Mouse (Mus musculus): Measurements from ENCODE around the gene Smarcd1. TPM values are rescaled to one million over a fixed set of nuclear protein-coding genes. Genes with fewer than 3 reads are reported as not detected.

Smarcd1 gene
- polyA plus RNA-seq, 1 experiment from 2014 or later: 29.9 TPM

DNA sequence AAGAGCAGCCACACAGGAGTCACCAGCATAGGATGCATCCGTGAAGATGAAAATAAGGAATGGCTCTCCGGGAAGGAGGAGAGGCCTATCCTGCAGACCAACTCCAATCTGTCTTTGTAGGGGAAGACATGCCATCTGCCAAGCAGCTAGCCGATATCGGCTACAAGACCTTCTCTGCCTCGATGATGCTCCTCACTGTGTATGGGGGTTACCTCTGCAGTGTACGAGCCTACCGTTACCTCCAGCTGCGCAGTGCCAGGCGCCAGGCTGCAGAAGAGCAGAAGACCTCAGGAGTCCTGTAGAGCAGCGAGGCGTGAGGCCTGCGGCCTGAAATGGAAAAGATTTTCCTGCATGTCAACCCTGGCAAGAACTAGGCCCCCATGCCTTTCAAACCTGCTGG, 25.6 kb downstream of the Smarcd1 start:
- WGBS: 96% methylated on average over 12 of the region's 12 CpGs
- H3K36me3 ChIP-seq: peaks cover 42% of the 10 kb centered on the region
- H3K27me3 ChIP-seq: no peaks in the 10 kb centered on the region
- peaks cover 26% of the 10 kb centered on the region for H3K4me1 ChIP-seq
- no peak overlapping the region for H3K4me3 ChIP-seq
- H3K4me2 ChIP-seq: no peak overlapping the region
- ATAC-seq (ENCODE audit: insufficient number of reproducible peaks, low FRiP score, low TSS enrichment, low read depth): no peak
- no peak overlapping the region for H3K27ac ChIP-seq
- H3K9ac ChIP-seq: no peak overlapping the region
- H3K9me3 ChIP-seq: no peaks in the 10 kb centered on the region

DNA sequence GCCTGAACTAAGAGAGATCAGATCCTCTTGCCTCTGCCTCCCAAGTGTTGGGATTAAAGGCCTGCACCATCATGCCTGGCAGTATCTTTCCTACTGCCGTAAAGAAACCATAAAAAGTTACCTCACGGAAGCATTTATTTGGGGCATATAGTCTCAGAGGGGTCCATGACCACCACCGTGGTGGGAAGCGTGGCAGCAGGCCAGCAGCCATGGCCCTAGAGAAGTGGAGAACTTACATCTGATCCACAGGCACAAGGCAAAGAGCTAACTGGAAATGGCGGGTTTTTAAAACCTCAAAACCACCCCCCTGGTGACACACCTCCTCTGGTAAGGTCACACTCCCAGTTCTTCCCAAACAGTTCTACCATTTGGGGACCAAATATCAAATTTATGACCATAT, 26.3 kb downstream of the Smarcd1 start:
- peaks cover 46% of the 10 kb centered on the region for H3K36me3 ChIP-seq
- no peak for ATAC-seq (ENCODE audit: insufficient number of reproducible peaks, low FRiP score, low TSS enrichment, low read depth)
- H3K27ac ChIP-seq: no peak overlapping the region
- no peak overlapping the region for H3K9ac ChIP-seq
- H3K27me3 ChIP-seq: no peaks in the 10 kb centered on the region
- peaks cover 24% of the 10 kb centered on the region for H3K4me1 ChIP-seq
- no peak overlapping the region for H3K4me3 ChIP-seq
- H3K9me3 ChIP-seq: no peaks in the 10 kb centered on the region
- no peak overlapping the region for H3K4me2 ChIP-seq
- 80% methylated on average over 5 of the region's 5 CpGs for WGBS

DNA sequence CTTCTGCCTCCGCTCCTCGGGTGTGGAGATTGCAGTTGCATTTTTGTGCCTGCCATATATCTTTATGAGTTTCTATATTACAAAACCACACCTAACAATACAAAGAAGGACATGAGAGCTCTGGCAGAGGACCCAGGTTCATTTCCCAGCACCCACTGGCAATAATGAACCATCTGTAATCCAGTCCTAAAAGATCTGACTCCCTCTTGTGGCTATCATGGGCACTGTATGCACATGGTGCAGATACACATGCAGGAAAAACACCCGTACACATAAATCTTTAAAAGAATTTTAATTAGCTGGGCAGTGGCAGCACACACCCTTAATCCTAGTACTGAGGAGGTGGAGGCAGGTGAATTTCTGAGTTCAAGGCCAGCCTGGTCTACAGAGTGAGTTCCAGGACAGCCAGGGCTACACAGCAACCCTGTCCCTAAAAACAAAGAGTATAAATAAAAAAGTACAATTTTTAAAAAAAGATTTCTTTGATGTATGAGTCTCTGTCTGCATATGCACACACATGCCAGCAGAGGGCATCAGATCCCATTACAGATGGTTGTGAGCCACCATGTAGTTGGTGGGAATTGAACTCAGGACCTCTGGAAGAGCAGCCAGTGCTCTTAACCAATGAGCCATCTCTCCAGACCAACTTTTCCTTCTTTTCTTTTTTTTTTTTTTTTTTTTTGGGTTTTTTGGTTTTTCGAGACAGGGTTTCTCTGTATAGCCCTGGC, 27.3 kb downstream of the Smarcd1 start:
- Histone ChIP-seq H3K36me3 (peaks cover 50% of the 10 kb centered on the region), H3K9ac (no peak overlapping the region), H3K27ac (no peak overlapping the region), H3K4me3 (no peak overlapping the region), H3K27me3 (no peaks in the 10 kb centered on the region), H3K4me2 (no peak overlapping the region), H3K4me1 (peaks cover 14% of the 10 kb centered on the region), H3K9me3 (no peaks in the 10 kb centered on the region)
- ATAC-seq (ENCODE audit: insufficient number of reproducible peaks, low FRiP score, low TSS enrichment, low read depth): no peak
- 88% methylated on average over 4 of the region's 4 CpGs for WGBS

DNA sequence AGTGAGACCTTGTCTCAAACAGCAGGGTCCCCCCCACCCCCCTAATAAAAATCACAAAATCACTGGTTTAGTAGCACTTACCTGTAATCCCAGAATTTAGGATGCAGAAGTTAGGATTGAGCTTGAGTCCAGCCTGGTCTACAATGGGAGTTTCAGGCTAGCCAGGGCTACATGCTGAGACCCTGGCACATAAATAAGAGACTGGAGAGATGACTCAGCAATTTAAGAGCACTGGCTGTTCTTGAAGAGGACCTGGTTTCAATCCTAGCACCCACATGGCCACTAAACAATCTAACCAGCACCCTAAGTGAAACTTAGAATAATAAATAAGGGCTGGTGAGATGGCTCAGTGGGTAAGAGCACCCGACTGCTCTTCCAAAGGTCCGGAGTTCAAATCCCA, 29.2 kb downstream of the Smarcd1 start:
- no peak overlapping the region for H3K9ac ChIP-seq
- no peaks in the 10 kb centered on the region for H3K27me3 ChIP-seq
- H3K4me1 ChIP-seq: peaks cover 4% of the 10 kb centered on the region
- WGBS: 94% methylated on average over 2 of the region's 2 CpGs
- ATAC-seq (ENCODE audit: insufficient number of reproducible peaks, low FRiP score, low TSS enrichment, low read depth): no peak
- no peak overlapping the region for H3K27ac ChIP-seq
- peaks cover 68% of the 10 kb centered on the region for H3K36me3 ChIP-seq
- no peak overlapping the region for H3K4me2 ChIP-seq
- no peaks in the 10 kb centered on the region for H3K9me3 ChIP-seq
- H3K4me3 ChIP-seq: no peak overlapping the region

DNA sequence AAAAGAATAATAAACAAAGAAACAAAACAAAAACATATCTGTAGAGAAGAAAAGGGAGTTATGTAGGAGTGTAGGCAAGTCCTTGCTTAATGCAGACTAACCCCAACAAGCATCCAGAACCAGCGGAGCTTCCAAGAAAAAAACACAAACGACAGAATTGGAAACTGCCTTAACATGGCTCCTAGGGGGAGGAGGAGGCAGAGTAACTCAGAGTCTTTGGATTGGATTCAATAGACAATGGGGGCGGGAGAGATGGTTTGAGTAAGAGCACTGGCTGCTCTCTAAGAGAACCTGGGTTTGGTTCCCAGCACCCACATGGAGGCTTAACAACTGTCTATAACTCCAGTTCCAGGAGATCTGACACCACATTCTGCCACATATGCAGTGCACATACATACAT, 29.7 kb downstream of the Smarcd1 start:
- H3K4me2 ChIP-seq: no peak overlapping the region
- H3K4me1 ChIP-seq: peaks cover under 1% of the 10 kb centered on the region; the same call in 1 of the 2 replicates
- no peak for ATAC-seq (ENCODE audit: insufficient number of reproducible peaks, low FRiP score, low TSS enrichment, low read depth)
- H3K9ac ChIP-seq: no peak overlapping the region
- no peaks in the 10 kb centered on the region for H3K9me3 ChIP-seq
- no peaks in the 10 kb centered on the region for H3K27me3 ChIP-seq
- H3K4me3 ChIP-seq: no peak overlapping the region
- H3K36me3 ChIP-seq: peaks cover 73% of the 10 kb centered on the region
- 90% methylated on average over 3 of the region's 3 CpGs for WGBS
- H3K27ac ChIP-seq: no peak overlapping the region

DNA sequence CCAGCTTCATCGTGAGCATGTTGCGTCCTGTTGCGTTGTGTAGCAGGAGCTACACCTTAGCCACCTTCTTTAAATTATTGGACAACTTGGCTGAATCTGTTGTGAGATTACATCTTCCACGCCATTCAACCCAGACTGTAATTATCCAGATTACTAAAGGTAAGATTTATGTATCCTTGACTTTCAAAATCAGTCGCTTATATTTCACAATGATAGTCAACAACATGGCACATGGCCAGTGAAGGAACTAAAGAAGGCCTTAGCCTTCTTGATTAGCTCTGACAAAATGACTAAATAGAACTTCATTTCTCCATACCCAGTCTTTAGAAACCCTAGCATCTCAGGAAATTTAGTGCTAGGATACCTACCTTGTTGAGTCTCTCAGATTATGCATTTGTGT, 31.3 kb downstream of the Smarcd1 start:
- Histone ChIP-seq H3K9ac (no peak overlapping the region), H3K27me3 (no peaks in the 10 kb centered on the region), H3K4me1 (no peaks in the 10 kb centered on the region), H3K4me2 (no peak overlapping the region), H3K27ac (no peak overlapping the region), H3K4me3 (no peak overlapping the region), H3K36me3 (peaks cover 77% of the 10 kb centered on the region), H3K9me3 (no peaks in the 10 kb centered on the region)
- 79% methylated on average over 5 of the region's 5 CpGs for WGBS
- ATAC-seq (ENCODE audit: insufficient number of reproducible peaks, low FRiP score, low TSS enrichment, low read depth): no peak

DNA sequence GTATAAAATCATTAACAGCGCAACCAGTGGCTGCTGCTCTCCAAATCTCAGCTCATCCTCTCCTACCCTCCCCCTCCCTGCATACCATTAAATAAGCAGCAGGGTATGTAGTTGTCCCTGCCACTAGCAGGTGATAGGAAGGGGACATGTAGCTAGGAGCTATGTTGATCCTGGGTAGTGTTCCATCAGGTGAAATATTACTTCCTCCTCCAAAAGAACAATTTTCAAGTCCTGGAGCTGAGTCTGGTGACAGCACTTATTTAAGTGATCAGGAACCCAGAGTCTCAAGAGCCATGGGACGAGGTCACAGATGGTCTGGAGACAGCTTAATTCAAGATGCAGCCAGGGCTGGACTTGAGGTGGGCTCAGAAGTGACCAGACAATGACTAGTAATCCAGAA, 33.7 kb downstream of the Smarcd1 start:
- WGBS: 90% methylated on average over 2 of the region's 2 CpGs
- no peak for ATAC-seq (ENCODE audit: insufficient number of reproducible peaks, low FRiP score, low TSS enrichment, low read depth)
- no peaks in the 10 kb centered on the region for H3K27me3 ChIP-seq
- H3K36me3 ChIP-seq: peaks cover 83% of the 10 kb centered on the region
- H3K4me1 ChIP-seq: no peaks in the 10 kb centered on the region
- H3K27ac ChIP-seq: no peak overlapping the region
- H3K4me3 ChIP-seq: no peak overlapping the region
- H3K9me3 ChIP-seq: no peaks in the 10 kb centered on the region
- no peak overlapping the region for H3K9ac ChIP-seq
- no peak overlapping the region for H3K4me2 ChIP-seq

DNA sequence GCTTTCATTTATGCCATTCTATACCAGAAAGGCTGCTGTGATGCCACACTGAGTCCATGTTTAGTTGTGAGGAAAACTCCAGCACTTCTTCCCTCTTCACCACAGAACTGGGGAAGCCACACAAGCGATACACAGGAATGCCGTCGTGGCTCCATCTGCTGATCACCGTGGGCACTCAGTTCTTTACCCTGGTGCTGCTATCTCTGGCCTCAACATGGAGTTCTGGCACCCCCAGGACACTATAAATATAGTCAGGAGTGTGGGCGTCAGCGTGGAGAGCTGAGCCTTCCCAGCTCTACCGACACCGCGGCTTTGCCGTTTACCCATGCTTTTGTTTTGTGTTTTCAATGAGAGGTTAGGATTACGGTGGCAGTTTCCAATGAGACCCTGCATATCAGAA, 34.7 kb downstream of the Smarcd1 start:
- WGBS: 89% methylated on average over 11 of the region's 11 CpGs
- peaks cover 88% of the 10 kb centered on the region for H3K36me3 ChIP-seq

DNA sequence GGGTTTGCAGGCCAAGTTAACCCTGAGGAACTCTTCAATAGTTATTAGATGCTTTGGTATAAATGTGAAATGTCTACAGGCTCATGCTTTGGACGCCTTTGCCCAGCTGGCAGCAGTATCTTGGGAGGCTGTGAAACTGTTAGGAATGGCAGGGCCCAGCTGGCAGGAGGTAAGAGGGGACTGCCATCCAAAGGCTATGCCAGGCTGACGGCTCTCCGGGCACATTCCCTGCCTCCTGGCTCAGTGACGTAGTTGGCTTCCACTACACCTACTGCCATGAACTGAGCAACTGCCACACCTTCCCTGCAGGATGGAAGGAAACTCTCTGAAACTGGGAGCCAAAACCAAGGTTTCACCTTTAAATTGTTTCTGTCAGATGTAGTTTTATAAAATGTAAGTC, 38.3 kb downstream of the Smarcd1 start:
- H3K27ac ChIP-seq: no peak overlapping the region
- H3K4me2 ChIP-seq: no peak overlapping the region
- H3K36me3 ChIP-seq: peaks cover 93% of the 10 kb centered on the region
- no peak overlapping the region for H3K9ac ChIP-seq
- no peak for ATAC-seq (ENCODE audit: insufficient number of reproducible peaks, low FRiP score, low TSS enrichment, low read depth)
- no peak overlapping the region for H3K4me3 ChIP-seq
- no peaks in the 10 kb centered on the region for H3K9me3 ChIP-seq
- WGBS: 93% methylated on average over 4 of the region's 4 CpGs
- H3K4me1 ChIP-seq: no peaks in the 10 kb centered on the region
- H3K27me3 ChIP-seq: no peaks in the 10 kb centered on the region

More for the DNA sequence above, 34.7 kb downstream of the Smarcd1 start:
- no peak for ATAC-seq (ENCODE audit: insufficient number of reproducible peaks, low FRiP score, low TSS enrichment, low read depth)
- Histone ChIP-seq H3K9ac (no peak overlapping the region), H3K4me3 (no peak overlapping the region), H3K9me3 (no peaks in the 10 kb centered on the region), H3K27me3 (no peaks in the 10 kb centered on the region), H3K27ac (no peak overlapping the region), H3K4me1 (no peaks in the 10 kb centered on the region), H3K4me2 (no peak overlapping the region)

DNA sequence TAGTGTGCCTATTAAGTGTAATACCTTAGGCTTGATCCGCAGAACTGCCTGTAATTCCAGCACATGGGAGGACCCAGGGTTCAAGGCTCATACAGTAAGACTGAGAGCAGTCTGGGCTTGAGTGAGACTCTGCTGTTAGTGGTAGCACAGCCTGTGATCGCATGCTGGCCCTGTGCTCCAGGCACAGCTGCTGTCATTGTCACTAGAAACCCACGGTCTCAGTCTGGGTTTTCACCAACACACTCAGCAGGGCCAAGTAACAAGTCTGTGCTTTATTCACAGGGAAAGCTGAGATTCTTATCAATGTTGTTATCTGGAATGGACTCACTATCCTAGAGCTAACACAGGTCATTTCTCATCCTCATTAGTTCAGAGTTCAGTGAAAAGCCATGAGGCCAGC, 52.3 kb downstream of the Smarcd1 start:
- peaks cover 8% of the 10 kb centered on the region; the same call in 1 of the 2 replicates for H3K36me3 ChIP-seq
- ATAC-seq (ENCODE audit: insufficient number of reproducible peaks, low FRiP score, low TSS enrichment, low read depth): no peak
- H3K27me3 ChIP-seq: no peaks in the 10 kb centered on the region
- peaks cover 3% of the 10 kb centered on the region; the same call in 1 of the 2 replicates for H3K4me1 ChIP-seq
- no peak overlapping the region for H3K27ac ChIP-seq
- no peak overlapping the region for H3K4me3 ChIP-seq
- 71% methylated on average over 3 of the region's 3 CpGs for WGBS
- no peaks in the 10 kb centered on the region for H3K9me3 ChIP-seq
- H3K9ac ChIP-seq: no peak overlapping the region
- H3K4me2 ChIP-seq: no peak overlapping the region

Data from limb, embryonic 15.5 days (tissue).